Mouse (Mus musculus): ENCODE results near the gene Mbd3.

Mbd3 gene

GRCm38 (mm10) chr10:80399191-80399972, at the start of gene Mbd3:
Gene Mbd3 (minus strand): TSS chr10:80399550.
- ChIA-PET POLR2A (interaction anchor here (0.5 to 7.2 kb wide), 119 partner anchors 8 to 777 kb away, joined by 3 to 87 read pairs (median 4); partner anchors contain the start of genes Apc2 (in 3 of the 4), Atp8b3 (in 3 of the 4), Csnk1g2 (in 3 of the 4) and Pcsk4 (in 3 of the 4)), CTCF (interaction anchor here in 3 of 4 experiments (0.5 to 5.6 kb wide), 30 partner anchors 17 to 1018 kb away, joined by 3 to 67 read pairs (median 3); partner anchors contain the start of genes Atp8b3 (in 1 of the 3) and Mum1 (in 1 of the 3))

GRCm38 (mm10) chr10:80445898-80446601, 46.7 kb upstream of the Mbd3 start:
- ChIA-PET POLR2A (interaction anchor here in 3 of 4 experiments (0.6 to 1.9 kb wide), 17 partner anchors 9 to 231 kb away, joined by 3 to 7 read pairs (median 3); partner anchors contain the start of genes Rexo1 (in 2 of the 3) and Abhd17a (in 1 of the 3)), CTCF (interaction anchor here (0.5 to 6.1 kb wide), 58 partner anchors 10 to 917 kb away, joined by 3 to 45 read pairs (median 4); partner anchors contain the start of genes Atp8b3 (in 2 of the 4), Mbd3 (in 1 of the 4), Rexo1 (in 1 of the 4) and Tcf3 (in 1 of the 4))

GRCm38 (mm10) chr10:80445052-80445451, 45.7 kb upstream of the Mbd3 start:
- CTCF ChIA-PET, result interaction anchor here (0.6 to 6.1 kb wide), 17 partner anchors 16 to 133 kb away, joined by 3 to 45 read pairs (median 6); no protein-coding TSS in a partner anchor
- POLR2A ChIA-PET, result interaction anchor here in 3 of 4 experiments (0.5 to 1.9 kb wide), 8 partner anchors 8 to 230 kb away, joined by 3 to 7 read pairs (median 4); partner anchors contain the start of gene Rexo1 (in 2 of the 3)

DNA sequence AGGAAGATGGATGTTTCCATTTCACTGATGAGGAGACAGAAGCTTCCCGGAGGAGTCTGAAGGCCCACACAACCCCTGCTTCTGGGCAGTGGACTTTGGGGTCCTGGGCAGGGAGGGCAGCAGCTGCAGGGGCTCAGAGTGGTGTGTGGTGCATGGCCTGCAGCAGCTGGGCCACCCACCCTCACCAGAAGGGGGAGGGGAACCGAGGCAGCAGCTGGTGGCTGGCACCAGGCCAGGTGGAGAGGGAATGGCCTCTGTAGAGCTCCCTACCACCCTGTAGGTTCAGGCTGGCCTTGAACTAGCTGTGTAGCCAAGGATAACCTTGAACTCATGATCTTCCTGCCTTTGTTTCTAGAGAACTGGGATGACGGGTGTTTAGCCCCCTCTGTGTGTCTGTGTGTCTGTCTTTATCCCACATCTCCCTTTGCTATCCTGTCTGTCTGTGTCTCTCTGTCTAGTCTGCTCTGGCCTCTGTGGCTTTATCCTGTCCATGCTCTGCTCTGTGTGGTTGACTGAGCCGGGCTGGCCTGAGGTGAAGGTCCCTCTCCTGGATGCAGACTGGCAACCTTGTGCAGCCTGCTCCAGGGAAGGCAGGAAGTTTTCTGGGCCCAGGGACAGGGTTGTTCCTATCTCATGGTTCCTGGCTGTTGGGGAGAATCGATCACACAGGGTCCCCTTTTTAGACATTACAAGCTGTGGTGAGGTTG, 45.1 kb upstream of the Mbd3 start:
- CTCF ChIA-PET, result interaction anchor here (0.6 to 6.1 kb wide), 23 partner anchors 41 to 192 kb away, joined by 3 to 45 read pairs (median 4); no protein-coding TSS in a partner anchor
- POLR2A ChIA-PET, result interaction anchor here in 2 of 4 experiments (0.5 to 1.6 kb wide), 7 partner anchors 8 to 310 kb away, joined by 3 to 4 read pairs (median 3); partner anchors contain the start of gene Rexo1 (in 1 of the 2)

DNA sequence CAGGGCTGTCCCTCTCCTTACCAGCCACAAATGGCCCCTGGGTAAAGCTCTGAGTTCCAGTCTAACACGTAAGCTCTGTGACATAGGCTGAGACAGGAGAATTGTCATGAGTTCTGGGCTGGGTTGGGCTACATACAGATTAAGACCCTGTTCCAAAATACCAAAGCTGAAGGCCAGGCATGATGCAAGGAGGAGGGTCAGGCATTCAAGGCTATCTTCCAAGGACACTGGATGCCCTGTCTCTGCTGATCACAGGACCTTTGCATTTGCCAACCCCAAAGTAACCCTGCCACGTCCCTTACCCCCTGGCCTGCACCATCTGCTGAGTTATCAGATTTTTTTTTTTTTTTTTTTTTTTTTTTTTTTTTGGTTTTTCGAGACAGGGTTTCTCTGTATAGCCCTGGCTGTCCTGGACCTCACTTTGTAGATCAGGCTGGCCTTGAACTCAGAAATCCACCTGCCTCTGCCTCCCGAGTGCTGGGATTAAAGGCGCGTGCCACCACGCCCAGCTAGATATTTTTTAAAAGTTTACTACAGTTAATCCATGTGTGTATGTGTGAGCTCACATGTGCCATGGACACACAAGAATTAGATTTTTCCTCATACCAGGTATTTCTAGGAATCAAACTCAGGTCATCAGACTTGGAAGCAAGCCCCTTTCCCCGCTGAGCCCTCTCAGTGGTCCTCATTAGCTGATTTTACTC, 44.4 kb upstream of the Mbd3 start:
- ChIA-PET POLR2A (interaction anchor here in 1 of 4 experiments (0.6 to 1.2 kb wide), 7 partner anchors 8 to 311 kb away, joined by 3 to 5 read pairs (median 3); partner anchors contain the start of gene Rexo1), CTCF (interaction anchor here (0.6 to 6.1 kb wide), 18 partner anchors 42 to 193 kb away, joined by 3 to 45 read pairs (median 5); partner anchors contain the start of gene Rexo1 (in 1 of the 4))

- POLR2A ChIA-PET, result interaction anchor here in 2 of 4 experiments (1.1 to 2.4 kb wide), 6 partner anchors 20 to 233 kb away, joined by 3 to 9 read pairs (median 6); partner anchors contain the start of gene Rexo1 (in 1 of the 2)
- CTCF ChIA-PET, result interaction anchor here in 3 of 4 experiments (0.6 to 6.1 kb wide), 12 partner anchors 42 to 119 kb away, joined by 3 to 45 read pairs (median 6); partner anchors contain the start of gene Rexo1 (in 2 of the 3)
Measured at GRCm38 (mm10) chr10:80442989-80443388, 43.6 kb upstream of the Mbd3 start.

DNA sequence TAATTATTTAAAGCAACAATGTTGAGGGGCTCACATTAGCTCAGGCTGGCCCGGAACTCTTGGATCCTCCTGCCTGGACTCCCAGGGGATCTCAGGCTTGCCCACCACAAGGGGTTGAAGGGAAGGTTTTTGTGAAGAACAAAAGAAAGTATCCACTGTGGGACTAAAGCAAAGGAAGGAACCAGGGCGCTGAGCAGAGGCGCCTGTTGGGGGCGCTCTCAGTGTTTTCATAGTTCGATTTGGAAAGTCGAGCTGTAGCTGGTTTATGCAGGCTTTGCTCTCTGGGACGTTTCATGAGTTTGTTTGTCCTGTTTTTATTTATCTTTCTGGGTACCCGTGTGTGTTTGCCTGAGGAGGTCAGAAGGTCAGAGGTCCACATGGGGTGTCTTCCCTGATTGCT, 42.2 kb upstream of the Mbd3 start:
- ChIA-PET CTCF (interaction anchor here (0.5 to 2.2 kb wide), 50 partner anchors 9 to 437 kb away, joined by 3 to 21 read pairs (median 4); partner anchors contain the start of genes Atp8b3 (in 2 of the 4), Mbd3 (in 1 of the 4), Rexo1 (in 1 of the 4) and Uqcr11 (in 1 of the 4)), POLR2A (interaction anchor here in 2 of 4 experiments (0.6 to 2.4 kb wide), 18 partner anchors 9 to 942 kb away, joined by 3 to 9 read pairs (median 4); partner anchors contain the start of genes Rexo1 (in 2 of the 2), Mbd3 (in 1 of the 2) and Mknk2 (in 1 of the 2))

GRCm38 (mm10) chr10:80440031-80440430, 40.7 kb upstream of the Mbd3 start:
- ChIA-PET POLR2A (interaction anchor here in 1 of 4 experiments (1.1 kb wide), 1 partner anchor 54 kb away, joined by 3 read pairs; no protein-coding TSS in a partner anchor), CTCF (interaction anchor here in 3 of 4 experiments (0.7 to 1.0 kb wide), 3 partner anchors 66 to 241 kb away, joined by 3 read pairs; no protein-coding TSS in a partner anchor)

GRCm38 (mm10) chr10:80437973-80438372, 38.6 kb upstream of the Mbd3 start:
- ChIA-PET POLR2A (interaction anchor here in 3 of 4 experiments (0.6 to 2.0 kb wide), 4 partner anchors 14 to 124 kb away, joined by 3 to 5 read pairs (median 3); partner anchors contain the start of gene Rexo1 (in 1 of the 3)), CTCF (interaction anchor here in 2 of 4 experiments (0.5 to 1.8 kb wide), 3 partner anchors 62 to 443 kb away, joined by 4 to 10 read pairs (median 8); no protein-coding TSS in a partner anchor)

- CTCF ChIA-PET, result interaction anchor here in 3 of 4 experiments (0.5 to 1.8 kb wide), 10 partner anchors 11 to 312 kb away, joined by 3 to 8 read pairs (median 3); no protein-coding TSS in a partner anchor
- POLR2A ChIA-PET, result interaction anchor here in 3 of 4 experiments (0.5 to 3.0 kb wide), 29 partner anchors 8 to 493 kb away, joined by 3 to 20 read pairs (median 3); partner anchors contain the start of genes Rexo1 (in 2 of the 3), Abhd17a (in 1 of the 3), Atp8b3 (in 1 of the 3) and Csnk1g2 (in 1 of the 3)
Measured at GRCm38 (mm10) chr10:80436276-80436675, 36.9 kb upstream of the Mbd3 start.

- ChIA-PET CTCF (interaction anchor here in 2 of 4 experiments (0.6 to 1.4 kb wide), 6 partner anchors 11 to 304 kb away, joined by 3 to 4 read pairs (median 3); no protein-coding TSS in a partner anchor), POLR2A (interaction anchor here in 3 of 4 experiments (0.5 to 3.0 kb wide), 24 partner anchors 8 to 494 kb away, joined by 3 to 20 read pairs (median 3); partner anchors contain the start of genes Atp8b3 (in 1 of the 3), Csnk1g2 (in 1 of the 3), Gadd45b (in 1 of the 3) and Gamt (in 1 of the 3))
Measured at GRCm38 (mm10) chr10:80435764-80436163, 36.4 kb upstream of the Mbd3 start.

GRCm38 (mm10) chr10:80434823-80435222, 35.5 kb upstream of the Mbd3 start:
- CTCF ChIA-PET, result interaction anchor here in 2 of 4 experiments (0.6 to 1.3 kb wide), 4 partner anchors 31 to 130 kb away, joined by 3 to 4 read pairs (median 3); no protein-coding TSS in a partner anchor

GRCm38 (mm10) chr10:80434233-80434592, 34.9 kb upstream of the Mbd3 start:
- ChIA-PET CTCF (interaction anchor here in 1 of 4 experiments (1.0 to 1.3 kb wide), 3 partner anchors 31 to 89 kb away, joined by 3 to 4 read pairs (median 3); no protein-coding TSS in a partner anchor), POLR2A (interaction anchor here in 3 of 4 experiments (0.7 to 3.0 kb wide), 11 partner anchors 11 to 243 kb away, joined by 3 to 20 read pairs (median 3); partner anchors contain the start of genes Rexo1 (in 2 of the 3), Mbd3 (in 1 of the 3) and Mknk2 (in 1 of the 3))

More at GRCm38 (mm10) chr10:80434823-80435222, 35.5 kb upstream of the Mbd3 start:
- POLR2A ChIA-PET, result interaction anchor here (0.6 to 3.0 kb wide), 14 partner anchors 9 to 357 kb away, joined by 3 to 20 read pairs (median 3); partner anchors contain the start of genes Rexo1 (in 2 of the 4), Mbd3 (in 1 of the 4) and Mknk2 (in 1 of the 4)

- CTCF ChIA-PET, result interaction anchor here in 2 of 4 experiments (0.6 to 2.2 kb wide), 2 partner anchors 13 to 31 kb away, joined by 4 to 6 read pairs; no protein-coding TSS in a partner anchor
- POLR2A ChIA-PET, result interaction anchor here in 2 of 4 experiments (0.7 to 3.1 kb wide), 4 partner anchors 11 to 189 kb away, joined by 3 to 19 read pairs (median 6); partner anchors contain the start of gene Rexo1 (in 1 of the 2)
Measured at GRCm38 (mm10) chr10:80433513-80434232, 34.3 kb upstream of the Mbd3 start, which contains the start of gene Tcf3. Gene Tcf3 (minus strand): TSS chr10:80433647.

All from embryonic stem cell, embryonic (primary cell).